Mouse (Mus musculus) myocyte (in vitro differentiated cells): Measurements from ENCODE around the gene Ccdc113. TPM values are rescaled to one million over a fixed set of nuclear protein-coding genes. Genes with fewer than 3 reads are reported as not detected.
A peak's percentile ranks its signal among the peaks of the same experiment; 100 is the strongest.

Source experiments
- H3K27me3 ChIP-seq: one replicate; pipeline ENCODE4 v1.6.1; 2011; ENCODE audit not compliant: control insufficient read depth, insufficient read depth, insufficient read length
- H3K36me3 ChIP-seq: one replicate; pipeline ENCODE4 v1.6.1; 2011; ENCODE audit not compliant: control insufficient read depth, insufficient read depth
- H3K4me2 ChIP-seq: one replicate; pipeline ENCODE4 v1.6.1; 2011; ENCODE audit warnings: low read depth, control low read depth
- H3K4me3 ChIP-seq: one replicate; pipeline ENCODE4 v1.5.1; 2011; ENCODE audit warnings: mild to moderate bottlenecking, control low read depth, moderate library complexity
- H3K79me2 ChIP-seq: one replicate; pipeline ENCODE4 v1.6.1; 2011; ENCODE audit not compliant: control insufficient read depth, insufficient read depth
- H3ac ChIP-seq: one replicate; pipeline ENCODE4 v1.6.1; 2011; ENCODE audit not compliant: control insufficient read depth, insufficient read length
- CEBPB ChIP-seq: IDR thresholded peaks from 2 replicates; pipeline ENCODE4 v1.6.1; 2011; ENCODE audit warnings: mild to moderate bottlenecking, moderate library complexity; ENCODE audit not compliant: poor library complexity, insufficient read depth, severe bottlenecking
- E2F4 ChIP-seq: IDR thresholded peaks from one replicate; pipeline ENCODE4 v1.6.1; 2011; ENCODE audit warnings: mild to moderate bottlenecking, control low read depth, moderate library complexity; ENCODE audit not compliant: insufficient read depth
- MAX ChIP-seq: IDR thresholded peaks from one replicate; pipeline ENCODE4 v1.6.1; 2011; ENCODE audit warnings: low read depth, mild to moderate bottlenecking, control low read depth
- MYOD1 ChIP-seq, 3 experiments: IDR thresholded peaks; one replicate each; pipeline ENCODE4 v1.6.1; 2011; ENCODE audit warnings: control low read depth in 2 of 3, low read depth in 2 of 3, mild to moderate bottlenecking in 2 of 3, moderate library complexity in 1 of 3; ENCODE audit not compliant: insufficient read length in 2 of 3, control insufficient read depth in 1 of 3
- MYOG ChIP-seq, 3 experiments: IDR thresholded peaks; one replicate each; pipeline ENCODE4 v1.6.1; 2011; ENCODE audit warnings: control low read depth in 2 of 3, low read depth in 2 of 3, mild to moderate bottlenecking in 2 of 3; ENCODE audit not compliant: insufficient read length in 2 of 3, control insufficient read depth in 1 of 3, insufficient read depth in 1 of 3
- POLR2A ChIP-seq: IDR thresholded peaks from one replicate; pipeline ENCODE4 v1.6.1; 2011; ENCODE audit warnings: low read depth, mild to moderate bottlenecking, control low read depth, moderate library complexity; ENCODE audit not compliant: insufficient read length
- POLR2AphosphoS2 ChIP-seq: IDR thresholded peaks from one replicate; pipeline ENCODE4 v1.6.1; 2011; ENCODE audit warnings: low read depth, control low read depth; ENCODE audit not compliant: insufficient read length
- REST ChIP-seq: IDR thresholded peaks from one replicate; pipeline ENCODE4 v1.6.1; 2011; ENCODE audit warnings: mild to moderate bottlenecking, control low read depth, moderate library complexity; ENCODE audit not compliant: insufficient read depth, insufficient read length
- SRF ChIP-seq: IDR thresholded peaks from one replicate; pipeline ENCODE4 v1.6.1; 2011; ENCODE audit warnings: low read depth; ENCODE audit not compliant: control insufficient read depth, insufficient read length
- TCF12 ChIP-seq: IDR thresholded peaks from one replicate; pipeline ENCODE4 v1.6.1; 2011; ENCODE audit warnings: mild to moderate bottlenecking, control low read depth; ENCODE audit not compliant: poor library complexity, insufficient read depth, severe bottlenecking
- TCF3 ChIP-seq: IDR thresholded peaks from one replicate; pipeline ENCODE4 v1.6.1; 2011; ENCODE audit warnings: low read depth, control low read depth; ENCODE audit not compliant: insufficient read length
- USF1 ChIP-seq: IDR thresholded peaks from one replicate; pipeline ENCODE4 v1.6.1; 2011; ENCODE audit warnings: low read depth, mild to moderate bottlenecking, control low read depth, moderate library complexity
- polyA plus RNA-seq: library from polyadenylated mRNA; unstranded; fragments of >200 nt; fragmentation: generic; extraction: Trizol; gene quantifications from one replicate; pipeline ENCODE4 v1.2.1, GENCODE M21; 2012; ENCODE audit warnings: missing spikeins

Ccdc113 gene
- polyA plus RNA-seq, 1 experiment = not detected

DNA sequence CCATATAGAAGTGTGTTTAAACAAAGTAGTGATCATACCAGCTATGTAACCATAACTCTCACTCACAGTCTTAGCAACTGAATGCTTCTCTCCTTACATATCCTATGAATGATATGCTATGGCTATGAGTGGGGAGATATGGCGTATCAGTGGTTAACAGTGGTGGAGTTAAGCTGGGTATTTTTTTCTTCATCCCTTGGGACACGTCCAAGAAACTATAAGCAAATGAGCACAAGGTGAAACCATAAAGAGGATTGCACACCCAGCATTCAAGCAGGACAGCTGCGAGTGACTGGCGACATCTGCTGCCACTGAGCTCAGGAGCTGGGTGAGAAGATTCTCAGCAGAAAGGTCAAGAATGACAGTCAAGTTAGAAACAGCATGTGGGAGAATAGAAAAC lies 32.3 kb downstream of the Ccdc113 start:
- H3K4me2 ChIP-seq = no peak overlapping the region
- H3K79me2 ChIP-seq = no peaks in the 10 kb centered on the region
- no peaks in the 10 kb centered on the region for H3K36me3 ChIP-seq
- H3K27me3 ChIP-seq = peaks cover 15% of the 10 kb centered on the region
- no peak overlapping the region for H3ac ChIP-seq
- H3K4me3 ChIP-seq = no peak overlapping the region
- TF ChIP-seq POLR2AphosphoS2 = no peak
- no peak for TF ChIP-seq USF1
- TF ChIP-seq MAX = no peak
- TF ChIP-seq CEBPB = no peak
- peak in 2 of 3 experiments; percentile 15 to 60 for TF ChIP-seq MYOG (IDR thresholded peaks at IDR 0.05; ENCODE audit: control insufficient read depth in 1 of 3, insufficient read depth in 1 of 3, insufficient read length in 2 of 3, low read depth in 2 of 3)
- no peak for TF ChIP-seq SRF
- no peak for TF ChIP-seq TCF12
- no peak for TF ChIP-seq POLR2A

DNA sequence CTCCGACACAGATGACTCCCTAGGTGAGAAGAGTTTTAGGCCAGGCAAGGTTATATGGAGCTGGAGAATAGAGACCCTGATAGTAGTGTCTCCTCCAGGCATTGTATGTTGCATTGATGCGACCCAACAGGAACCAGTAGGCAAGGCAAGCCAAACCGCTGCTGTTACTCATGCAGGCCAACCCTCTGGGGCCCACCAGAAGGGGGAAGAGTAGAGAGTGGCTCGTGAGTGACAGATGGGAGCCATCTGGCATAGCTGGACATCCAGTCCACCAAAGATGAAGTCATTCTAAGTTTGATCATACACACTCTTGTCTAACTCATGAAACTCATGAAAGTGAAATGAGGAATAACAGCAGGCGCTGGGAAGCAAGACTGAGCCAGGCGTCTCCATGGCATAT lies 32.9 kb downstream of the Ccdc113 start:
- no peak overlapping the region for H3K4me2 ChIP-seq
- H3ac ChIP-seq = no peak overlapping the region
- TF ChIP-seq USF1 (no peak), MYOD1 (IDR thresholded peaks at IDR 0.05; ENCODE audit: control insufficient read depth in 1 of 3, insufficient read length in 2 of 3, low read depth in 2 of 3) (no peak), POLR2A (no peak), E2F4 (no peak), CEBPB (no peak), SRF (no peak), REST (no peak), MYOG (IDR thresholded peaks at IDR 0.05; ENCODE audit: control insufficient read depth in 1 of 3, insufficient read depth in 1 of 3, insufficient read length in 2 of 3, low read depth in 2 of 3) (no peak)
- no peaks in the 10 kb centered on the region for H3K79me2 ChIP-seq
- peaks cover 10% of the 10 kb centered on the region for H3K27me3 ChIP-seq
- H3K36me3 ChIP-seq = no peaks in the 10 kb centered on the region
- H3K4me3 ChIP-seq = no peak overlapping the region

DNA sequence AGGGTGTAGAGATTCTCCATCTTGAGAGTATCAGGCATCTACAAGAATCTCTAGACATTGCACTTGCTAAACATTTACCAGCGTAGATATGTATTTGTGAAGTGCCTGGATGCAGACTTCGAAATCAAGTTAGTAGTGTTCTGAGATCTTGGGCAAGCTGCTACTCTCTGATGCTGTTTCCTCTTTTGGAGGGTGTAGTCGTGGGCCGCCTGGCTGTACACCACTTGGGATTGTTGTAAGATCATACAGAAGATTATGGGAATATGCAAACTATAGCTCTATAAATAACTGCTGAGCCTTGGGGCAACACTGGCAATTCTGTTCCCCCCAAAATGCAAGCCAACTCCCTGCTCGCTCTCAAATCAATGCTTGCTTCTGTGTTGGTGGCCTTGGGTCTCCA lies 39.3 kb downstream of the Ccdc113 start:
- Histone ChIP-seq H3K4me3 (no peak overlapping the region), H3K27me3 (peaks cover 40% of the 10 kb centered on the region), H3ac (no peak overlapping the region), H3K36me3 (no peaks in the 10 kb centered on the region), H3K4me2 (no peak overlapping the region), H3K79me2 (no peaks in the 10 kb centered on the region)
- TF ChIP-seq TCF12 (no peak), POLR2A (no peak), USF1 (no peak), SRF (no peak), POLR2AphosphoS2 (no peak), MAX (no peak), MYOD1 (IDR thresholded peaks at IDR 0.05; ENCODE audit: control insufficient read depth in 1 of 3, insufficient read length in 2 of 3, low read depth in 2 of 3) (no peak), MYOG (IDR thresholded peaks at IDR 0.05; ENCODE audit: control insufficient read depth in 1 of 3, insufficient read depth in 1 of 3, insufficient read length in 2 of 3, low read depth in 2 of 3) (no peak), TCF3 (no peak), E2F4 (no peak), REST (no peak), CEBPB (no peak)

GRCm38 (mm10) chr8:95576240-95576639 lies 42.4 kb downstream of the Ccdc113 start, which contains the start of gene Prss54:
Gene Prss54, minus strand, starts transcription at chr8:95576340.
- TF ChIP-seq E2F4 (no peak), POLR2A (no peak), MAX (no peak), USF1 (no peak), TCF3 (no peak), MYOG (IDR thresholded peaks at IDR 0.05; ENCODE audit: control insufficient read depth in 1 of 3, insufficient read depth in 1 of 3, insufficient read length in 2 of 3, low read depth in 2 of 3) (no peak), REST (no peak), MYOD1 (IDR thresholded peaks at IDR 0.05; ENCODE audit: control insufficient read depth in 1 of 3, insufficient read length in 2 of 3, low read depth in 2 of 3) (no peak), TCF12 (no peak), CEBPB (no peak), POLR2AphosphoS2 (no peak), SRF (no peak)
- no peaks in the 10 kb centered on the region for H3K79me2 ChIP-seq
- H3K36me3 ChIP-seq = no peaks in the 10 kb centered on the region
- H3ac ChIP-seq = no peak within 1 kb of the TSS
- H3K27me3 ChIP-seq = peaks cover 35% of the 10 kb centered on the region
- no peak within 1 kb of the TSS for H3K4me2 ChIP-seq
- no peak within 1 kb of the TSS for H3K4me3 ChIP-seq

GRCm38 (mm10) chr8:95587339-95587738 lies 53.5 kb downstream of the Ccdc113 start:
- Histone ChIP-seq H3K79me2 (no peaks in the 10 kb centered on the region), H3K36me3 (no peaks in the 10 kb centered on the region), H3ac (no peak overlapping the region), H3K4me2 (no peak overlapping the region), H3K27me3 (no peaks in the 10 kb centered on the region), H3K4me3 (no peak overlapping the region)
- TF ChIP-seq MYOG (IDR thresholded peaks at IDR 0.05; ENCODE audit: control insufficient read depth in 1 of 3, insufficient read depth in 1 of 3, insufficient read length in 2 of 3, low read depth in 2 of 3) = no peak
- no peak for TF ChIP-seq TCF3
- TF ChIP-seq CEBPB = no peak
- TF ChIP-seq TCF12 = no peak
- no peak for TF ChIP-seq REST
- no peak for TF ChIP-seq MAX
- TF ChIP-seq POLR2A = no peak
- TF ChIP-seq SRF = no peak
- no peak for TF ChIP-seq USF1
- no peak for TF ChIP-seq MYOD1 (IDR thresholded peaks at IDR 0.05; ENCODE audit: control insufficient read depth in 1 of 3, insufficient read length in 2 of 3, low read depth in 2 of 3)
- TF ChIP-seq POLR2AphosphoS2 = no peak
- no peak for TF ChIP-seq E2F4
